Mouse (Mus musculus) splenic B cell, adult 2 months (primary cell): Measurements from ENCODE around the gene Grxcr1.
A peak's percentile ranks its signal among the peaks of the same experiment; 100 is the strongest.

Source experiments
- DNase-seq: peaks from one replicate; pipeline ENCODE4 v3.0.0-alpha.2; 2011; ENCODE audit warnings: low read depth, low spot score
- H3K27me3 ChIP-seq: 2 replicates; pipeline ENCODE4 v1.6.1; 2012; ENCODE audit warnings: mild to moderate bottlenecking, low read length, moderate library complexity, mixed read lengths; ENCODE audit not compliant: control insufficient read depth, poor library complexity, insufficient read depth, severe bottlenecking
- H3K36me3 ChIP-seq: 2 replicates; pipeline ENCODE4 v1.6.1; 2012; ENCODE audit warnings: mild to moderate bottlenecking, low read length, moderate library complexity, mixed read lengths; ENCODE audit not compliant: control insufficient read depth, poor library complexity, insufficient read depth, severe bottlenecking

Grxcr1 gene

DNA sequence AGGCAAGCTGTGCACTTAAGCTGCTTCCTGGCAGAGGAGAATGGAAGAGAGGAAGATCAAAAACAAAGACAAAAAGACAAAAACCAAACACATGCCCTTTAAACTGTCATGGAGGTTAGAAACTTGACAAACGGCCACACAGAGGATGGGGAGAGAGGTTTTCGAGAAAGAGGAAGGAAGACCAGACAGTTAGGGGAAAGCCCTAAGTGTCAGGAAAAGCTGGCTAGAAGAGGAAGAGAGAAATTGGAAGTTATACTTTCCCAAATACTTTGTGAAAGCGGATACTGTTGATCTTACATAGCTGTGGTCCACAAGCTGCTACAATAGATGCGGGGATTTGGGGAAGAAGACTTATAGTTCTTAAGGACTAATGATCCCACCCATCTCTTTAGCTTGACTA lies 17.9 kb downstream of the Grxcr1 start:
- H3K36me3 ChIP-seq: no peaks in the 10 kb centered on the region
- H3K27me3 ChIP-seq: no peaks in the 10 kb centered on the region
- peak; percentile 19 for DNase-seq

DNA sequence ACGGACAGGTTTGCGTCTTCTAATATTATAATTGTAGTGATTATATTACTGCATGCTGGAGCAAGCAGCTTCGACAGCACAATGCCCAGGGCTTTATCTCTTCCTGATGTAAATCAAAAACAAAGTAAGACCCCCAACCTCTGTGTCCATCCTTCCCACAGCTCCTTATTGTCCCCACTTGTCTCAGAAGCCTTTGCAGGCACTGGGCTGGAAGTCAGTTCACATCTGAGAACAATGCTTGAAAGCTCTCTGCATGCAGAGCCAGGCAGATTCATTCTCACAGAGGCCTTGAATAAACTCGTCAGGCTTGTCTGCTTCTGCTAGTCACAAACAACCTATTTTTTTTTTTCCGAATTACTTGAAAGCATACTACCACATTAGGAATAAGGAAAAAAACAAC lies 19.5 kb downstream of the Grxcr1 start:
- no peaks in the 10 kb centered on the region for H3K36me3 ChIP-seq
- no peaks in the 10 kb centered on the region for H3K27me3 ChIP-seq
- no peak for DNase-seq

- DNase-seq: no peak
- no peaks in the 10 kb centered on the region for H3K27me3 ChIP-seq
- H3K36me3 ChIP-seq: no peaks in the 10 kb centered on the region
Observed at GRCm38 (mm10) chr5:68057574-68057973, 25.9 kb downstream of the Grxcr1 start.

GRCm38 (mm10) chr5:68068694-68069093 lies 37.1 kb downstream of the Grxcr1 start:
- Histone ChIP-seq H3K36me3 (no peaks in the 10 kb centered on the region), H3K27me3 (no peaks in the 10 kb centered on the region)
- no peak for DNase-seq

DNA sequence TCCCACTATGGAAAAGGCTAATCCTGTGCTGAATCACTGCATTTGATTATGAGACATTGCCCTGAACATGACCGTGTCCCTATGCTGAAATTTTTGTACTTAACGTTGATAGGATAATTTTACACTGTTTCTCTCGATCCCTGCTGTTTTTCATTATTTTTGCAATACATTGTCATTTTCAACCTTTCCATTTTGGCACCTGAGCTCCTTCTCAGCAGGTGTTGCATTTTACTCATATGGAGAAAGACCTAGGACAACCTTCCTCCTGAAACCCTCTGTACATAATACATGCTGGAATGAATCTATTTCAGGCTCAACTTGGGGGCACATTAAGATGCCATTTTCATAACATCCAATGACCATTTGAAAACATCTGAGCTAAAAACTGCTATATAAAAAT lies 38.7 kb downstream of the Grxcr1 start:
- Histone ChIP-seq H3K36me3 (no peaks in the 10 kb centered on the region), H3K27me3 (no peaks in the 10 kb centered on the region)
- DNase-seq: no peak

DNA sequence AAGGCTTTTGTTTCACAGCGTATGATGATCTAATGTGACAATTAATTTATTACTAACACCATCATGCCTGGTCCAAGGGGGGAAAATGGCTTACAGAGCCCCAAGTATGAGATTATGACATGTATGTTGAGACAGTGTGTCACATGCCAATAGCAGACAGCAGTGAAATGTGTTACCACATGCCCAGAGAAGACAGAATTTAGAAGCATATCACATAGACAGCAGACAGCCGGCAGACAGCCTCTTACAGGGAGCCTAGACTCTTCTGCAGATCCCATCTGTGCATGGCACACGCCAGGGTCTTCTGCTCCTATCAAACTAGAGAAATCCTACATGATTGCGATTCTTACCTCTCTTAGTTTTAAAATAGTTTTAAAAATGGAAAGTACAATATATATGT lies 40.2 kb downstream of the Grxcr1 start:
- Histone ChIP-seq H3K36me3 (no peaks in the 10 kb centered on the region), H3K27me3 (no peaks in the 10 kb centered on the region)
- no peak for DNase-seq

GRCm38 (mm10) chr5:68086535-68087098 lies 55.0 kb downstream of the Grxcr1 start:
- H3K36me3 ChIP-seq: no peaks in the 10 kb centered on the region
- no peaks in the 10 kb centered on the region for H3K27me3 ChIP-seq
- DNase-seq: no peak

DNA sequence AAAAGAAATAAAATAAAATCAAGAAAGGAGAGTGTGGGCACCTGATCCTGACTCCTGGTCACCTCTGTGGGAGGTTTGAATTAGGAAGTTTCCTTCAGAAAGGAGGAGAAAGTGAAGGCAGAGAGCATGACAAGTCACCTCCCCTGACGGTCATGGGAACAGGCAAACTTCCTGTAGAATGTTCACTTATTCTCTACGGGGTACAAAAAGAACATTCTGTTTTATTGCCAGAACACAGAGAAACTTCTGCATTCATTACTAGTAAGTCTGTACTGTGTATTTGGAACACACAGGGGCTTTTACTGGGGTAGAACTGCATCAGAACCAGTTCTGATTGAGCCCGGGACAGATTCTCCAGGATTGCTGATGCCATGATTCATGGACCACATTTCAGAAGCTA lies 55.5 kb downstream of the Grxcr1 start:
- Histone ChIP-seq H3K27me3 (no peaks in the 10 kb centered on the region), H3K36me3 (no peaks in the 10 kb centered on the region)
- DNase-seq: no peak

DNA sequence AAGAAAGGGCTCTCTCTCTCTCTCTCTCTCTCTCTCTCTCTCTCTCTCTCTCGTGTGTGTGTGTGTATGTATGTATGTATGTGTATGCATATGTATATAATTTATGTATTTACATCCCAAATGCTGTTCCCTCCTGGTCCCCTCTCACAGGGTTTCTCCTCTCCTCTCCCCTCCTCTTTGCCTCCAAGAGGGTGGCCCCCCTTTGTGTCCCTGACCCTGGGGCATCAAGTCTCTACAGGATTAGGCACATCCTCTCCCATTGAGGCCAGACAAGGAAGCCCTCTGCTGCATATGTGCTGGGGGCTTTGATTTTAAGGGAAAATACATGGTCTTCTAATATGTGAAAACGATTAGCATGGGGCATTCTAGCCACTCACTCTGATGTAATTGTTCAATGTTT lies 61.5 kb downstream of the Grxcr1 start:
- no peak for DNase-seq
- no peaks in the 10 kb centered on the region; the same call in 1 of the 2 replicates for H3K27me3 ChIP-seq
- H3K36me3 ChIP-seq: no peaks in the 10 kb centered on the region

GRCm38 (mm10) chr5:68097665-68098624 lies 66.3 kb downstream of the Grxcr1 start:
- no peak for DNase-seq
- H3K36me3 ChIP-seq: no peaks in the 10 kb centered on the region
- H3K27me3 ChIP-seq: no peaks in the 10 kb centered on the region; the same call in 1 of the 2 replicates

GRCm38 (mm10) chr5:68112430-68113036 lies 80.9 kb downstream of the Grxcr1 start:
- Histone ChIP-seq H3K27me3 (no peaks in the 10 kb centered on the region), H3K36me3 (no peaks in the 10 kb centered on the region)
- no peak for DNase-seq

DNA sequence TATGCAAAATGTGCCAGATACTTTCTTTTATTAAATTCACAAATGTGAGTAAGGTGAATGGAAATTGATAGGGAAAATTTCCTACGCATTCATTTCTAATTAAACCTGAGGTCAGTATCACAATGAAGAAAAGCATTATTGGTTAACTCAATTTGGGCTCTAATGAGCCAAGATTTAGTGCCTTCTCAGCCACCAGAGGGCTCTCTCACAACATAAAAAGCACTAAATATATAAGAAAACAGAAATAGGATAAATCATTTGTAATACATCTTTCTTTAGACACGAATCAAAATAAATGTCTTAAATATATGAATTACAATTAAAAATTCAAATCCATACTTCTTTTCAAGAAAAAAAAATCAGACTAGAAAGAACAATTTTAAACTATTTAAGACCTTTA lies 89.2 kb downstream of the Grxcr1 start:
- peak; percentile 11 for DNase-seq
- no peaks in the 10 kb centered on the region for H3K27me3 ChIP-seq
- no peaks in the 10 kb centered on the region for H3K36me3 ChIP-seq

DNA sequence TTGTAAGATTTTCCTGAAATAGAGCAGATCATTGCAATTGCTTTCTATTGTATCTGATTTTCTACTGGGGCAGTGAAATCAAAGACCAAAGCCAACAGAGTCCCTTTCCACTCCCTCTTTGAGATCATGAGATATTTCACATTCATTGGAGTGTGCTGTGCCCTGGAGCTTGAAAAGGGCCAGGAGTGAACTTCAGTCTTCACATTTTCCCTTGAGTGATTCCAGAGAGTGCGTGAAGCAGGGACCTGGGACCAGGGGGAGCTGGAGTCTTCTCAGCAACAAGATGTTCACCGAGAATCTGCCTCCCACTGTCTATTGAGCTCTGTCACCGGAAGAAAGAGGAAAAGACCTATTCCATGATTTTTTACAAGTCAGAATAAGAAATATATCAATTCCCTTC lies 91.2 kb downstream of the Grxcr1 start:
- Histone ChIP-seq H3K27me3 (no peaks in the 10 kb centered on the region), H3K36me3 (no peaks in the 10 kb centered on the region)
- DNase-seq: no peak

DNA sequence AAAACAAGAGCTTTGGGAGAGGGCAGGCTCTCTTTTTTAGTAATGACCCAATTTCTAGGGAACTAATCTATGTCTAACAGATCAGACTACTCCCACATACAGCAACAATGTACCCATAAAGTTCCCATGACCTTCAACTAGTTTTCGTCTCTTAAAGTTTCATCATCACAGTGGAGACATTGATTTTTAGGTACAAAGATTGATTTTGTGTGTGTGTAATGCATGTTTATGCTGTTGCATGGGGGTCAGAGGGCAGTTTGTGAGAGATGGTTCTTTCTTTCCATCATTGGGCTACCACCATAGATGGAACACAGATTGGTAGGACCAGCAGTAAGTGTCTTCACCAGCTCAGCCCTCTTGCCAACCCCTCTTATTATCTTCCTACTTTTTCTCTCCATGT lies 93.8 kb downstream of the Grxcr1 start:
- Histone ChIP-seq H3K27me3 (no peaks in the 10 kb centered on the region), H3K36me3 (no peaks in the 10 kb centered on the region)
- no peak for DNase-seq

GRCm38 (mm10) chr5:68128421-68128820 lies 96.8 kb downstream of the Grxcr1 start:
- Histone ChIP-seq H3K36me3 (no peaks in the 10 kb centered on the region), H3K27me3 (no peaks in the 10 kb centered on the region)
- peak; percentile 22 for DNase-seq
